Mouse (Mus musculus) myocyte (in vitro differentiated cells): Measurements from ENCODE around the gene Tmeff2. TPM values are rescaled to one million over a fixed set of nuclear protein-coding genes. Genes with fewer than 3 reads are reported as not detected.

ENCODE experiments used
- H3K27me3 ChIP-seq: one replicate; pipeline ENCODE4 v1.6.1; 2011; ENCODE audit not compliant: control insufficient read depth, insufficient read depth, insufficient read length
- H3K36me3 ChIP-seq: one replicate; pipeline ENCODE4 v1.6.1; 2011; ENCODE audit not compliant: control insufficient read depth, insufficient read depth
- H3K4me2 ChIP-seq: one replicate; pipeline ENCODE4 v1.6.1; 2011; ENCODE audit warnings: low read depth, control low read depth
- H3K4me3 ChIP-seq: one replicate; pipeline ENCODE4 v1.5.1; 2011; ENCODE audit warnings: mild to moderate bottlenecking, control low read depth, moderate library complexity
- H3K79me2 ChIP-seq: one replicate; pipeline ENCODE4 v1.6.1; 2011; ENCODE audit not compliant: control insufficient read depth, insufficient read depth
- H3ac ChIP-seq: one replicate; pipeline ENCODE4 v1.6.1; 2011; ENCODE audit not compliant: control insufficient read depth, insufficient read length
- CEBPB ChIP-seq: IDR thresholded peaks from 2 replicates; pipeline ENCODE4 v1.6.1; 2011; ENCODE audit warnings: mild to moderate bottlenecking, moderate library complexity; ENCODE audit not compliant: poor library complexity, insufficient read depth, severe bottlenecking
- E2F4 ChIP-seq: IDR thresholded peaks from one replicate; pipeline ENCODE4 v1.6.1; 2011; ENCODE audit warnings: mild to moderate bottlenecking, control low read depth, moderate library complexity; ENCODE audit not compliant: insufficient read depth
- MAX ChIP-seq: IDR thresholded peaks from one replicate; pipeline ENCODE4 v1.6.1; 2011; ENCODE audit warnings: low read depth, mild to moderate bottlenecking, control low read depth
- MYOD1 ChIP-seq, 3 experiments: IDR thresholded peaks; one replicate each; pipeline ENCODE4 v1.6.1; 2011; ENCODE audit warnings: control low read depth in 2 of 3, low read depth in 2 of 3, mild to moderate bottlenecking in 2 of 3, moderate library complexity in 1 of 3; ENCODE audit not compliant: insufficient read length in 2 of 3, control insufficient read depth in 1 of 3
- MYOG ChIP-seq, 3 experiments: IDR thresholded peaks; one replicate each; pipeline ENCODE4 v1.6.1; 2011; ENCODE audit warnings: control low read depth in 2 of 3, low read depth in 2 of 3, mild to moderate bottlenecking in 2 of 3; ENCODE audit not compliant: insufficient read length in 2 of 3, control insufficient read depth in 1 of 3, insufficient read depth in 1 of 3
- POLR2A ChIP-seq: IDR thresholded peaks from one replicate; pipeline ENCODE4 v1.6.1; 2011; ENCODE audit warnings: low read depth, mild to moderate bottlenecking, control low read depth, moderate library complexity; ENCODE audit not compliant: insufficient read length
- POLR2AphosphoS2 ChIP-seq: IDR thresholded peaks from one replicate; pipeline ENCODE4 v1.6.1; 2011; ENCODE audit warnings: low read depth, control low read depth; ENCODE audit not compliant: insufficient read length
- REST ChIP-seq: IDR thresholded peaks from one replicate; pipeline ENCODE4 v1.6.1; 2011; ENCODE audit warnings: mild to moderate bottlenecking, control low read depth, moderate library complexity; ENCODE audit not compliant: insufficient read depth, insufficient read length
- SRF ChIP-seq: IDR thresholded peaks from one replicate; pipeline ENCODE4 v1.6.1; 2011; ENCODE audit warnings: low read depth; ENCODE audit not compliant: control insufficient read depth, insufficient read length
- TCF12 ChIP-seq: IDR thresholded peaks from one replicate; pipeline ENCODE4 v1.6.1; 2011; ENCODE audit warnings: mild to moderate bottlenecking, control low read depth; ENCODE audit not compliant: poor library complexity, insufficient read depth, severe bottlenecking
- TCF3 ChIP-seq: IDR thresholded peaks from one replicate; pipeline ENCODE4 v1.6.1; 2011; ENCODE audit warnings: low read depth, control low read depth; ENCODE audit not compliant: insufficient read length
- USF1 ChIP-seq: IDR thresholded peaks from one replicate; pipeline ENCODE4 v1.6.1; 2011; ENCODE audit warnings: low read depth, mild to moderate bottlenecking, control low read depth, moderate library complexity
- polyA plus RNA-seq: library from polyadenylated mRNA; unstranded; fragments of >200 nt; fragmentation: generic; extraction: Trizol; gene quantifications from one replicate; pipeline ENCODE4 v1.2.1, GENCODE M21; 2012; ENCODE audit warnings: missing spikeins

Tmeff2 gene
- polyA plus RNA-seq, 1 experiment = 5.1 TPM

GRCm38 (mm10) chr1:51096848-51097598 is 196.6 kb downstream of the Tmeff2 start:
- H3ac ChIP-seq = no peak overlapping the region
- no peaks in the 10 kb centered on the region for H3K36me3 ChIP-seq
- no peak overlapping the region for H3K4me2 ChIP-seq
- no peak overlapping the region for H3K4me3 ChIP-seq
- H3K79me2 ChIP-seq = no peaks in the 10 kb centered on the region
- TF ChIP-seq CEBPB (no peak), MAX (no peak), MYOD1 (IDR thresholded peaks at IDR 0.05; ENCODE audit: control insufficient read depth in 1 of 3, insufficient read length in 2 of 3, low read depth in 2 of 3) (no peak), TCF3 (no peak), REST (no peak), TCF12 (no peak), USF1 (no peak), POLR2A (no peak), SRF (no peak), MYOG (IDR thresholded peaks at IDR 0.05; ENCODE audit: control insufficient read depth in 1 of 3, insufficient read depth in 1 of 3, insufficient read length in 2 of 3, low read depth in 2 of 3) (no peak), POLR2AphosphoS2 (no peak), E2F4 (no peak)
- H3K27me3 ChIP-seq = no peaks in the 10 kb centered on the region

GRCm38 (mm10) chr1:51101034-51101590 is 200.7 kb downstream of the Tmeff2 start:
- TF ChIP-seq MAX = no peak
- no peak for TF ChIP-seq POLR2AphosphoS2
- TF ChIP-seq TCF3 = no peak
- no peak for TF ChIP-seq MYOG (IDR thresholded peaks at IDR 0.05; ENCODE audit: control insufficient read depth in 1 of 3, insufficient read depth in 1 of 3, insufficient read length in 2 of 3, low read depth in 2 of 3)
- TF ChIP-seq E2F4 = no peak
- no peak for TF ChIP-seq USF1
- no peak for TF ChIP-seq REST
- no peak for TF ChIP-seq MYOD1 (IDR thresholded peaks at IDR 0.05; ENCODE audit: control insufficient read depth in 1 of 3, insufficient read length in 2 of 3, low read depth in 2 of 3)
- no peak for TF ChIP-seq TCF12
- no peak for TF ChIP-seq SRF
- TF ChIP-seq POLR2A = no peak
- no peak for TF ChIP-seq CEBPB
- Histone ChIP-seq H3K36me3 (no peaks in the 10 kb centered on the region), H3ac (no peak overlapping the region), H3K4me2 (no peak overlapping the region), H3K27me3 (no peaks in the 10 kb centered on the region), H3K4me3 (no peak overlapping the region), H3K79me2 (no peaks in the 10 kb centered on the region)

DNA sequence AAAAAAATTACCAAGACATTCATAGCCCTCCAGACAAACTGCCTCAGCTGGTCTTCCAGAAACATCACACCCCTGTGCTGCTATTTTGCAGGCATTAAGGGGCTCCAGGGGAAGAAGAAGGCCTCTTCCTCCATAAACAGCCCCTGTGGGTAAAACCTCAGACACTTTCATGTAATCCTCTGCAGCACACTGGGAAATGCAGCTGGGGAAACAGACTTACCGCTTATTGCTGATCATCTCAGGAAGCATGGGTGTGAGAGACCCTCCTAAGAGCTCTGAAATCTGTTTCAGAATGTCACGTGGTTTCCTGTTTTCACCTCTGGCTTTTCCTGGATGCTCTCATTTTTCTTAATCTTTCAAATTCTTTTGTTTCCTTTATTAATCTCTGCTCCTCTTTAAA is 204.3 kb downstream of the Tmeff2 start:
- Histone ChIP-seq H3K4me2 (no peak overlapping the region), H3ac (no peak overlapping the region), H3K27me3 (no peaks in the 10 kb centered on the region), H3K4me3 (no peak overlapping the region), H3K79me2 (no peaks in the 10 kb centered on the region), H3K36me3 (no peaks in the 10 kb centered on the region)
- TF ChIP-seq MAX (no peak), POLR2AphosphoS2 (no peak), CEBPB (no peak), MYOG (IDR thresholded peaks at IDR 0.05; ENCODE audit: control insufficient read depth in 1 of 3, insufficient read depth in 1 of 3, insufficient read length in 2 of 3, low read depth in 2 of 3) (no peak), TCF3 (no peak), E2F4 (no peak), REST (no peak), SRF (no peak), TCF12 (no peak), MYOD1 (IDR thresholded peaks at IDR 0.05; ENCODE audit: control insufficient read depth in 1 of 3, insufficient read length in 2 of 3, low read depth in 2 of 3) (no peak), USF1 (no peak), POLR2A (no peak)

- TF ChIP-seq E2F4 = no peak
- no peak for TF ChIP-seq MYOG (IDR thresholded peaks at IDR 0.05; ENCODE audit: control insufficient read depth in 1 of 3, insufficient read depth in 1 of 3, insufficient read length in 2 of 3, low read depth in 2 of 3)
- TF ChIP-seq MYOD1 (IDR thresholded peaks at IDR 0.05; ENCODE audit: control insufficient read depth in 1 of 3, insufficient read length in 2 of 3, low read depth in 2 of 3) = no peak
- no peak for TF ChIP-seq SRF
- no peak for TF ChIP-seq POLR2A
- no peak for TF ChIP-seq USF1
- no peak for TF ChIP-seq CEBPB
- TF ChIP-seq POLR2AphosphoS2 = no peak
- Histone ChIP-seq H3K4me3 (no peak overlapping the region), H3K4me2 (no peak overlapping the region), H3K36me3 (no peaks in the 10 kb centered on the region), H3K27me3 (no peaks in the 10 kb centered on the region), H3K79me2 (no peaks in the 10 kb centered on the region), H3ac (no peak overlapping the region)
These were observed 206.0 kb downstream of the Tmeff2 start for GRCm38 (mm10) chr1:51106401-51106920.
